Mouse (Mus musculus): ENCODE measurements around the gene Chrna1.

DNA sequence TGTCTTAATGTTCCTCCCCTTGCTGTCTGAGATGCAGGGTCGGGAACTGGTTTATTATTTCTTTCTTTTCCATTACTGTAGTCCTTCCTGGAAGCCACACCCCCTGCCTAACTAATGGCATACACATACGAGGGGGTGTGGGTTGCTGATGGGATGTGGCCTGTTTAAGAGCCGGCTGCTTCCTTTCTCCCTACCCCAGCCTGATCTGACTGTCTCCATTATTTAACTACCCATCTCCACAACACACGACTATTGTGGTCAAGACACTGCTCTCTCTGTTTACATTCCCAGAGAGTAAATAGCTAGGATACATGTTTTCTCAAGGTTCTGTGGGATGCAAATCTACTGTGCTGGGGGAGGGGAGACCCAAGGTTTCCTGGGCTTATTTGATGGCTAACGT, 58.4 kb downstream of the Chrna1 start:
- TF ChIP-seq CTCF (IDR thresholded peaks at IDR 0.05; ENCODE audit: low read depth, low read length) (no peak), POLR2AphosphoS5 (IDR thresholded peaks at IDR 0.05; ENCODE audit: insufficient replicate concordance, low read depth, low read length) (no peak)
